Mouse (Mus musculus) E14TG2a.4 (cell line): ENCODE results near the gene Pfkfb2.

Experiments
- H3K27me3 ChIP-seq: 2 replicates; pipeline ENCODE4 v1.6.1; 2014; ENCODE audit warnings: low read length, control low read depth; ENCODE audit not compliant: insufficient read depth
- H3K36me3 ChIP-seq: 2 replicates; pipeline ENCODE4 v1.6.1; 2014; ENCODE audit warnings: low read length, control low read depth; ENCODE audit not compliant: insufficient read depth
- H3K4me1 ChIP-seq: replicated peaks from 2 replicates; pipeline ENCODE4 v1.6.1; 2014; ENCODE audit warnings: low read depth, low read length, control low read depth
- H3K4me3 ChIP-seq: replicated peaks from 2 replicates; pipeline ENCODE4 v1.5.1; 2014; ENCODE audit warnings: mild to moderate bottlenecking, low read length
- H3K9me3 ChIP-seq: 2 replicates; pipeline ENCODE4 v1.6.1; 2014; ENCODE audit warnings: low read length, control low read depth
- CTCF ChIP-seq: conservative IDR thresholded peaks from 2 replicates; pipeline ENCODE4 v1.5.1; 2014; ENCODE audit warnings: low read length
- NANOG ChIP-seq: IDR thresholded peaks from 2 replicates; pipeline ENCODE4 v1.6.1; 2014; ENCODE audit warnings: borderline replicate concordance, low read length, mixed read lengths
- POU5F1 ChIP-seq: IDR thresholded peaks from 2 replicates; pipeline ENCODE4 v1.6.1; 2014; ENCODE audit warnings: low read length, borderline replicate concordance

Pfkfb2 gene

DNA sequence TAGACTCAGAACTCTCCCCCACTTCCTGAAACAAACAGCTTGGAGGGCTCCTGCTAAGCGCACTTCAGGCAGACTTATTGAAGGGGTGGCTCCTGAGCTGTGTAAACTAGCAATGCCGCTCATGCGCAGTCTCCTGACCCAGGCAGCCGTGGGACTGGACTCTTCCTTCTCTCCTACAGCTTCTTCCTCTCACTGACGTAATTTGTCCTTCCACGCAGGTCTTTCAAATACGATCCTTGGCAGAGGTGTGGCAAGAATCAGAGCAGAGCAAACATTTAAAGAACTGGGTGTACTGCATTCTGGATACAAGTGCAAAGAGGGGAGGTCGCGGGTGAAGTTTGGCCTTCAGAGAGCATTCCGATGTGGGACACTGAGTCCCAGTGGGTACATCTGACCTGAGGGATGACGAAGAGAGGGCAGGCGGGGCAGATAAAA is 35.0 kb upstream of the Pfkfb2 start:
- H3K4me3 ChIP-seq = no peak overlapping the region
- 0 out of 2 replicates have a peak, but pooled peaks cover 3% of the 10 kb centered on the region for H3K27me3 ChIP-seq
- H3K4me1 ChIP-seq = no peaks in the 10 kb centered on the region
- TF ChIP-seq NANOG (no peak), CTCF (no peak), POU5F1 (no peak)
- no peaks in the 10 kb centered on the region for H3K36me3 ChIP-seq
- no peaks in the 10 kb centered on the region for H3K9me3 ChIP-seq

DNA sequence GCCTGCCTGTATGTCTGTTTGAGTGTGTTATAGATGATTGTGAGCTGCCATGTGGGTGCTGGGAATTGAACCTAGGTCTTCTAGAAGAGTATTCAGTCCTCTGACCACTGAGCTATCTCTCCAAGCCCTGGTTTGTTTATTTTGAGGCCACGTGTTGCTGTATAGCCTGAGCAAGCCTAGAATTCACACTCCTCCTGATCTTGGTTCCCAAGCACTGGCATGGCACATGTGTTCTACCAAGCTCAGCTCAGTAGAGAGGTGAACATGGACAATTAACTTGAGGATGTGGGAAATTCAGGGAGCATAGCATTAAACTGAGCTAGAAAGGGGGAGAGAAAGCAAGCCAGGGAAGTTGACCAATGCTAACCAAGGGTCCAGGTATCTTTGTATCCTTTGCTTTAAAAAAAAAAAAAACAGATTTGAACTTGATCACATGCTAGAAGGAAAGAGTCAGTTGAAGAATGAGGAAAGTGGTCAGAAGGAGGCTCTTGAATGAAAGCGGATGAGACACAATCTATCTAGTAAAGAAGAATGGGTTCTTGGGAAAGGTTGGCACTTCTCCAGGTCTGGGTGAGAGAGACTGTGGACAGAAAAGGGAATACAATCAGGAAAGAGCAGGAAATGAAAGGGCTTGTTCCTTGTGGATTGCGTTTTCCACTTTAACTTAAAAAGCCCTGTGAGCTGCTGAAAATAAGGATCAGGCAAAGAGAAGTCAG is 33.1 kb upstream of the Pfkfb2 start:
- TF ChIP-seq NANOG (no peak), POU5F1 (no peak), CTCF (no peak)
- Histone ChIP-seq H3K27me3 (no peaks in the 10 kb centered on the region), H3K36me3 (no peaks in the 10 kb centered on the region), H3K4me1 (no peaks in the 10 kb centered on the region), H3K4me3 (no peak overlapping the region), H3K9me3 (no peaks in the 10 kb centered on the region)

DNA sequence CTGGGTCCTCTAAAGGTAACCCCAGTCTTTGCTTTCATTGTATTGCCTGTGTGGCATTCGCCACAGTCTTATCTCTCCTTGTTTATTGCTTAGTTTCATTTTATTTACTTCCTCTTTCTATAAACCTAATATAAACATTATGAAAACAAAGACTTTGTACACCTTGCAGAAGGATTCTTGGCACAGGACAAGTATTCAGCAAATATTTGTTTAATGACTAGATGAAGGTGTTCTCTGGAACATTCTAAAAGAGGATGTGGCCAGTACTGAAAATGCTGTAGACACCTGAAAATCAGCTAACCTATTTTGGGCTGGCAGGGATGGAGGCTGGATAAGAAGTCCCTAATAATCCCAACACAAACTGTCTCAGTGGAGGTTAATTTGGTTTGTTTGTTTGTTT is 32.5 kb upstream of the Pfkfb2 start:
- no peak for TF ChIP-seq NANOG
- no peak for TF ChIP-seq POU5F1
- no peak for TF ChIP-seq CTCF

DNA sequence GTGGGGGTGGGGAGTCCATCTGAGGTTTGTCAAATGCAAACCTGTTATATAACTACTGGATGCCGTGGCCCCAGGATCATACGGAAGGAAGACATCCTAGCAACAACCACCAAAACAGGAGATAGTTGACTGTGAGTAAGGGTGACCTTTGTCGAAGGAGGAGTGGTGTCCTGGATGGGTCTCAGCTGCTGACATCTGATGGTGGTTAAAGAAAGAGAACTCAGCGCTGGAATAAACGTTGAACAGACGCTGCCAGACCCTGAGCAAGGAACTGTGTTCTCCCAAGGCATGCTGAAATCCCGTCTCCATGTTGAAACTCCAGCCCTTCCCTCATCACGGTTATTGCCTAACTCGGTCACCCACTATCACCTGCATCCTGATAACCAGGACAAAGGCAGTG is 30.6 kb upstream of the Pfkfb2 start:
- TF ChIP-seq CTCF (no peak), POU5F1 (no peak), NANOG (no peak)
- no peaks in the 10 kb centered on the region for H3K9me3 ChIP-seq
- H3K4me1 ChIP-seq = no peaks in the 10 kb centered on the region
- H3K4me3 ChIP-seq = no peak overlapping the region
- H3K36me3 ChIP-seq = no peaks in the 10 kb centered on the region
- H3K27me3 ChIP-seq = no peaks in the 10 kb centered on the region

More for the DNA sequence above, 32.5 kb upstream of the Pfkfb2 start:
- Histone ChIP-seq H3K4me1 (no peaks in the 10 kb centered on the region), H3K36me3 (no peaks in the 10 kb centered on the region), H3K4me3 (no peak overlapping the region), H3K9me3 (no peaks in the 10 kb centered on the region), H3K27me3 (no peaks in the 10 kb centered on the region)

DNA sequence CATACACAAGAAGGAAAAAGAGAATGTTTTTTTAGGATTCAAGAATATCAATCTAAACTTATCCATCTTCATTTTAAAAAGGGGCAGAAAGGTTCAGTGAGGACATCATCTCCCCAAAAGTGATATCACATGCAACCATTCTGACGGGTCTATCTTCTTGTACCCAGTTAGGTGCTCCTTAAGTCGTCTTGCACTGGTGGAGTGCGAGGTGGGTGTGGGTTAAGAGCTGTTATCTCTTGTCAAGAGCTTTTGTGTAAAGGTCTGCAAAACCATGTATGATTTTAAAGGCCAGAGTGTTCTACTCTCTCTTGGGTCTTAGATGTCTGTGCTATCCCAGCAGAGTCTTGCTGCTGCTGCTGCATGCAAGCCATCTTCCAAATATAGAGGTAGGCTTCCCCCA is 17.8 kb upstream of the Pfkfb2 start:
- no peaks in the 10 kb centered on the region for H3K36me3 ChIP-seq
- H3K4me1 ChIP-seq = peaks cover under 1% of the 10 kb centered on the region; the same call in 1 of the 2 replicates

DNA sequence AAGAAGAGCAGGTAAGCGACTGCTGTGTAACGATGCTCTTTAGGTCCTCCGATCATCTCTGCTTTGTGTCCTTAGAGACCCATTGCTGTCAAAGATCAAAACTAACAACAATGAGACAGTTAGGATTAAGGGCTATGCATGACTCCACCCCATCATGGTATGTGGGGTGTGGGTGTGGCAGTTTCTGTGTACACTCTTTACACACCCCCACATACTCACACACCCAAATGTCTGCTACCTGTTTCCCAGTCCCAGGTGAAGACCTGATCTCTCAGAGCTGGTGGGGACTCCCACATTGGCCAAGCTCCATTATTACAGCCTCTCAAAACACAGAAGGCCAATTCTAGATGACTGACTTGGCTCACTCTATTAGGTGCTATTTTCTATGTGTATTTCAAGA is 16.5 kb upstream of the Pfkfb2 start:
- TF ChIP-seq CTCF (no peak), POU5F1 (no peak), NANOG (no peak)
- Histone ChIP-seq H3K4me1 (peaks cover 12% of the 10 kb centered on the region), H3K36me3 (no peaks in the 10 kb centered on the region), H3K4me3 (no peak overlapping the region), H3K9me3 (peaks cover 5% of the 10 kb centered on the region; the same call in 1 of the 2 replicates), H3K27me3 (peaks cover 20% of the 10 kb centered on the region)

More for the DNA sequence above, 17.8 kb upstream of the Pfkfb2 start:
- H3K4me3 ChIP-seq = no peak overlapping the region
- peaks cover 5% of the 10 kb centered on the region; the same call in 1 of the 2 replicates for H3K9me3 ChIP-seq
- peaks cover 16% of the 10 kb centered on the region for H3K27me3 ChIP-seq
- TF ChIP-seq NANOG = no peak
- no peak for TF ChIP-seq POU5F1
- no peak for TF ChIP-seq CTCF

DNA sequence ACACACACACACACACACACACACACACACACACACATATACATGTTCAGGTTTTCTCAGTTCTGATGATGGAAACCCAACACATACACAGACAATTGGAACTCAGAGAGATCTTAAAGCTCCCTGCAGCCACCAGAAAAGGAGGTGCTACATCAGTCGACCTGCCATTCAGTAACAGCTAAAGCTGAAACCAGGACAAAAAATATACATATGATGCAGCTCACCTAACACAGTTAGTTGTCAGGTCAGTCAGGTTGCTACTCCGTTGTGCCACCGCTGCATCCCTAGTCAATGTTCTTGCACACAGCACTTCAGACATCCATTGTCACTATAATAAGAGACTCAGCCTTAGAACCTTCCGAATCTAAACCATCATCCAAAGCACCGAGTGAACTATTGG is 15.9 kb upstream of the Pfkfb2 start:
- Histone ChIP-seq H3K27me3 (peaks cover 25% of the 10 kb centered on the region), H3K4me3 (no peak overlapping the region), H3K36me3 (no peaks in the 10 kb centered on the region), H3K9me3 (peaks cover 5% of the 10 kb centered on the region; the same call in 1 of the 2 replicates), H3K4me1 (peaks cover 13% of the 10 kb centered on the region)
- TF ChIP-seq CTCF (no peak), NANOG (no peak), POU5F1 (no peak)

DNA sequence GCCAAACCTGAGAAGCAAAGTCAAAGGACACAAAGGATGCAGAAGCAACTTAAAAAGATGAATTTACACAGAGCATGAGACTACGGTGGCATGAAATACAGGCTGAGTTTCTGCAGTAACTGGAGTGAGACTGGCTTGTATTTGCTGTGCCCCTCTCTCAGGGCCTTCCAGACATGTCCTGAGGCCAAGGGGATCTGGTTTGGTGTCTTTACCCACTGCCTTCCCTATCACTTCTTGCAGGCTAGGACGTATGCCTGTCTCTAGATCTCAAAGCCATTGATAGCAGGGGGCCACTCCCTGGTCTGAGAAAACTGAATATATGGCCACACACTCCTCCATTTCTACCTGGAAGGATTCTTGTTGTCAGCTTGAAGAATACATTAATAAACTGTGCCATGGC is 15.2 kb upstream of the Pfkfb2 start:
- Histone ChIP-seq H3K36me3 (no peaks in the 10 kb centered on the region), H3K27me3 (peaks cover 26% of the 10 kb centered on the region), H3K9me3 (peaks cover 5% of the 10 kb centered on the region; the same call in 1 of the 2 replicates), H3K4me3 (no peak overlapping the region), H3K4me1 (peaks cover 13% of the 10 kb centered on the region)
- TF ChIP-seq CTCF (no peak), NANOG (no peak), POU5F1 (no peak)

DNA sequence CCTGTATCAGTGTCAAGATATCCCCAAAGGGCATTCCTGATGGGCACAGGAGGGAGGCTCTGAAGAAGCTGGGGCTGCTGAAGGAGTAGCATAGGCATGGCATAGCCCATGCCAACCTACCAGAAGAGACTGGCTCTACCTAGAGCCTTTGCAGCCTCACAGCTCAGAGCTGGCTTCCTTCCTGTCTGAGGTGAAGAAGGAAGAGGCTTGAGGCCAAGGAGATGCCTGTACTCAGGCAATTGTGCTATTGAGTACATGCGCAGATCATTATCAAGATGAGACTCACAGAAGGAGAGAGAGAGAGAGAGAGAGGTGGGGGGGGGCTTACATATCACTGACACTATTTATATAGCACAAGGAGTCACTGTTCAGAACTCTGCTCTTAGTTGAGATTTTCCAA is 14.7 kb upstream of the Pfkfb2 start:
- Histone ChIP-seq H3K27me3 (peaks cover 26% of the 10 kb centered on the region), H3K36me3 (no peaks in the 10 kb centered on the region), H3K4me3 (no peak overlapping the region), H3K9me3 (peaks cover 3% of the 10 kb centered on the region; the same call in 1 of the 2 replicates), H3K4me1 (peaks cover 13% of the 10 kb centered on the region)
- no peak for TF ChIP-seq CTCF
- TF ChIP-seq NANOG = no peak
- no peak for TF ChIP-seq POU5F1
